Mouse (Mus musculus) c-Kit-positive CD71-negative TER-119-negative erythroid progenitor cells, embryonic 14.5 days (primary cell): ENCODE data around the gene Txndc5.

Experiments used
- DNase-seq: peaks from one replicate; pipeline ENCODE4 v3.0.0-alpha.2; 2013; ENCODE audit warnings: low read depth

Txndc5 gene

GRCm38 (mm10) chr13:38526116-38526515, 2.5 kb downstream of the Txndc5 start:
- DNase-seq, result no peak

- no peak for DNase-seq
Observed at GRCm38 (mm10) chr13:38525261-38525660, 3.4 kb downstream of the Txndc5 start.

DNA sequence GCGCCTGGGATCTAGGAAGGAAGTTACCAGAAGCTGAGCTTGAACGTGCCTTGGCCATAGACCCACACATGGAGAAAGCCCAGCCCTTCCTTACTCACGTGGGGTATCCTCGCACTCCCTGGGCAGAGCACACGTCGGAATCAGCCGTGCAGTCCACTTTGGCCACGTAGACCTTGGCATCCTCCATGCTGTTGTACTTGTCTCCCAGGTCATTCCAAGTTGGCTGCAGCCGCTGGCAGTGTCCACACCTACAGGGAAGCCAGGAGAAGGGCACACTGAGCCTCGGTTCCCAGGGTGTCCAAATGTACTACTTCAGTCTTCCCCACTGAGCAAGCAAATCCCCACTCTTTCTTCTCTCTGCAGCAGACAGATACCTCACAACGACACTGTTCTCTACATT, 5.4 kb downstream of the Txndc5 start:
- no peak for DNase-seq

GRCm38 (mm10) chr13:38522056-38522654, 6.5 kb downstream of the Txndc5 start:
- no peak for DNase-seq

- no peak for DNase-seq
Observed at GRCm38 (mm10) chr13:38520299-38520698, 8.3 kb downstream of the Txndc5 start.

DNA sequence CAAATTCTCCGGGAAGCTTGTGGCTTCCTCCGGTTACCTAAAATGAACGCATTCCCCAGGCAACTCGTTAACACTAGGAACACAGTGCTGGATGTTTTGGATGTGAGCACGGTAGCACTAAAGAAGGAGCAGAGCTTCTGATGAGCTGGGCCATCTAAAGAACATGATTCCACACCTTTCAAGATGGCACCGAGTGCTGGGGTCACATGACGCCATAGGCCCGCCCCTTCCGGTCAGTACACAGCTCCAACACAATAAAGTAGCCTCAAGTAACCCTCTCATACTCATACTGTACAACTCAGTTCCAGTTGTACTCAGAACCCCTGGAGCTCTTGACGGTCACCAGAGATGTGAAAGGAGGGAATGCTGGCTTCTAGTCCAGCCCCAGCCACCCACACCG, 12.0 kb downstream of the Txndc5 start:
- no peak for DNase-seq

- DNase-seq, result no peak
Observed at GRCm38 (mm10) chr13:38515845-38516244, 12.8 kb downstream of the Txndc5 start.

DNA sequence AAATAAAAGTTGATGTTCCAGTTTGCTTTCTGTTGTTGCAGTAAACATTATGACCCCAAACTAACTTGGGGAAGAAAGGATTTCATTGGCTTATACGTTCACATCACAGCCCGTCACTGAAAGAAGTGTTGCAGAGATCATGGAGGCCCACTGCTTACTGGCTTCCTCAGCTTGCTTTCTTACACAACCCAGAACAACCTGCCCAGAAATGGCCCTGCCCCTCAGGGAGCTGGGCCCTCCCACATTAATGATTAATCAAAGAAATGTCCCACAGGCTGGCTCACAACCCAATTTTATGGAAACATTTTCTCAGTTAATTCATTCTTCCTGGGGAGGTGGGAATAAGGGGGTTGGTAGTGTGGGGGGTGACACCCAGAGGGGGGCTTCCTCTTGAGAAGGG, 13.2 kb downstream of the Txndc5 start:
- no peak for DNase-seq

DNA sequence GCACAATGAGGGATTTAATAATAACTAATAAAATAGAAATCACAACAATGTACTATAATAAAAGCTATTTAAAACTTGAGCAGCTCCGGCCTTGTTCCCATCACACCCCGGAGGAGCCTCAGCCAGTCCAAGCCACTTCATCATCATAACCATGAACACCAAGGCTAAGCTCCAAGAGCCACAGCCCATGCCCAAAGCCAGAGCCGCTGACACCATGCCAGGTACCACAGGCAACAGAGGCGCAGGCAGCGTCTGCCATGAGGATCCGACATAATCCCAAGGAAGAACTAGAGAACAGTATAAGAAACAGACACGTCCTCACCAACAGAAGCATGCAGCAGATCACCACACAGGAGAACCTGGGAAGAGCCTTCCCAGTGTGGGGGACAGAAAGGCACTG, 14.7 kb downstream of the Txndc5 start:
- no peak for DNase-seq

DNA sequence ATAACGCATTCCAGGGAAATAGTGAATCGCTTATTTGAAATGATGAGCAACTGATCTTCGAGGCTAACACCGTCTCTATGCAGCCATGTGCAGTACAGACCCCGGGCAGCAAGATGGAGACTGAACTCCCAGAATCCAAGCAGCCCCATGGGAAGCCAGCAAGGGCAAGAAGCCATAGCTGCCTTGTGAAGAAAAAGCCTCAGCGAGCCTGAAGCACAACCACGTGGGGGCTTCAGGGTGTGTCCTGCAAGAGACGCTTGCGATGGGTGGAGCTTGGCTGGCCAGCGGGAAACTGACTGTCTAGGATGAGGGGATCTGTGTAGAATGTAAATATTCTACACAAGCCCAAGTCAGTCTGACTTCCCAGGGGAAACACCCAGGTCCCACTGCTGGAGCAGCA, 16.6 kb downstream of the Txndc5 start:
- DNase-seq, result no peak

- no peak for DNase-seq
Observed at GRCm38 (mm10) chr13:38509681-38510341, 18.8 kb downstream of the Txndc5 start.

GRCm38 (mm10) chr13:38506936-38507335, 21.7 kb downstream of the Txndc5 start:
- no peak for DNase-seq

GRCm38 (mm10) chr13:38506320-38506719, 22.3 kb downstream of the Txndc5 start:
- no peak for DNase-seq

- peak; percentile 22 for DNase-seq
Observed at GRCm38 (mm10) chr13:38503137-38503849, 25.3 kb downstream of the Txndc5 start.

DNA sequence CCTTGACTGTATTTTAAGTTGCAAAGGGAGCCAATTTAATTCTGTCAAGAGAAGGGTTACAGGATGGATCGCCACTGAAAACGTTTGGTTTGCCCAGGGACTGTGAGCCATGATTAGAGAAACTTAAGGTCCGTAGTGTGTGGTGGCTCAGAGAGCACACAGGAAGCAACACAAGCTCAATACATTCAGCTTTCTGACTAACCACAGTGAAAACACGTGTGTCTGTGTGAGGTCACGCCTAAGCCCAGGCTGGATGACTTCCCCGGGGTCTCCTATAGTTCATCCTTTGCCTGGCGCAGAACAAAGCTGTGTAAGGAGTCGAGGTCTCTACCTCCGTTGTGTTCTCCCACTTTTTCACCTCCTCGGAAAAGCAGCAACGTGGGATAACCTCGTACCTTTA, 27.3 kb downstream of the Txndc5 start:
- DNase-seq, result no peak

DNA sequence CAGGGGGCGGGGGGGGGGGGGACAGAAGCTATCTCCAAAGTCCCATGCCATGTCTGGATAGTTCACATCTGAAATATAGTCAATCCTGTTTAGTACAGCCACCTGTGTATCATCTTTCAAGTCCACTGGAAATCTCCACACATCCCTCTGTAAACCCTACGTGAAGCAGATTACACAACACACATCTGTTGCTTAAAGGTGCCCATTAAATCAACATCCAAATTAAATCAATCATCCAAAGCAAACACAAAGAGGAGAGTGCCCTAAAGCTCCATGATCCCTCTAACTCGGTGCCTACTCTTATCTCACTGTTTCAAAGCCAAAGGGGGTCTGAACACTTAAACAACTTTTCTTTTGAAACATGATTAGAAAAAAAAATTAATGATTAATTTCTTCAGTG, 31.9 kb downstream of the Txndc5 start:
- no peak for DNase-seq

GRCm38 (mm10) chr13:38486767-38487166, 41.9 kb downstream of the Txndc5 start:
- DNase-seq, result no peak

GRCm38 (mm10) chr13:38484701-38485100, 43.9 kb downstream of the Txndc5 start:
- DNase-seq, result no peak

DNA sequence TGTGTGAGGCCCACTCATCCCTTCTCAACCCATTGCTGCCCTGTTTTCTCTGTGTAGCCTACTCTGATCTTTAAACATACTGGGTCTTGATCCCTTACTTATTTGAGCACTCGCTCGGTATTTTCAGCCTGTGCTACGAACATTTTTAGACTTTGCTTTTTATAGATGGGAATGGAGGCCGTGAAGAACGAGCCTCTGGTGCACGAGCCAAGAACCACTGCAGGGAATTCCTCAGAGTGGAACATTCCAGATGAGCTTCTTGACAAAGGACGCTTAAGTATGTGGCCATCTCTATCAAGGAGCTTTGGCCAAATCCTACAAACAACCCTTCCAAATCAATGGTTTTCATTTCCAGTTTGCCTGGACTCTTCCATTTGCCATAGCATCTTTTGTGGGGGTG, 47.6 kb downstream of the Txndc5 start:
- no peak for DNase-seq

- no peak for DNase-seq
Observed at GRCm38 (mm10) chr13:38476936-38477335, 51.7 kb downstream of the Txndc5 start.

- no peak for DNase-seq
Observed at GRCm38 (mm10) chr13:38473497-38473896, 55.1 kb downstream of the Txndc5 start.

DNA sequence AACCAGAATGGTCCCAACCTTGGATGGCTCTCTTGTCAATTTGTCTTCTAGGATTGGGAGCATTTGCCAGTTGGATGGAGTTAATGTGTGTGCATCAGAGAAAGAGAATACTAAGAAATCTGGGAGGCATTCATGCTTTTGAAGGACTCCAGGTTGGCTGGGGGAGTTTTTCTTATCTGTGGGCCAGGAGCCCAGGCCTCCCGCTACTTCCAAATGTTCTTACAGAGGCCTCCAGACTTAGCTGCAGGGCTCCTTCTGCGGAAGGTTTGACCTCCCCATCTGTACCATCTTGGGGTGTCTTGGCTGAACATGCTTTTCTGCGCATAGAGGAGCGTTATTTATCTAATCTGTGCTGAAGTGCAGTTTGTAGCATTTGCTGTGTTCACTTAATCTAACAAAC, 56.0 kb downstream of the Txndc5 start:
- DNase-seq, result no peak

DNA sequence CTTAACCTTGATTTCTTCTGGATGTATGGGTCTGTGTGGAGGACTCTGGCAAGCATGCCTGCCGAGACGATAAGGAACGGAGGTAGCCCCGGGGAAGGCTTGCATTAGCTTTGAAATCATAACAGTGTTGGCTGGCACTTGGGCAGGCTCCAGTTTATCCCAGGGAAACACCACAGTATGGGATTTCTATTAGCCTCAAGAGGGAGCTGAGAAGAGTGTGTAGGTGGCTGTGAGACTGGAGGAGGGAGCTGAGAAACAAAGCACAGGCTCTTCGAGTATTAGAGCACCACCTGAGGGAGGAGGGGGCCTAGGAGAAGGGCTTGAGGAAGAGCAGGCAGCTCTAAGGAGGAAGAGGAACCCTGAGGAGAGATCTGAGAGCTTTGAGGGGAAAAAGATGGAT, 57.7 kb downstream of the Txndc5 start:
- no peak for DNase-seq

GRCm38 (mm10) chr13:38463410-38463809, 65.2 kb downstream of the Txndc5 start:
- no peak for DNase-seq
